Mouse (Mus musculus) brain, embryonic 18.5 days (tissue): Measurements from ENCODE around the gene Gm45716.

Experiments used
- DNase-seq: peaks from one replicate; pipeline ENCODE4 v3.0.0-alpha.2; 2012; ENCODE audit warnings: low read depth, low spot score

Gm45716 gene

GRCm38 (mm10) chr11:90283159-90283558, 95.7 kb downstream of the Gm45716 start:
- no peak for DNase-seq

GRCm38 (mm10) chr11:90283601-90284000, 96.1 kb downstream of the Gm45716 start:
- no peak for DNase-seq

- no peak for DNase-seq
These were observed 96.6 kb downstream of the Gm45716 start for GRCm38 (mm10) chr11:90284079-90284478.

GRCm38 (mm10) chr11:90284623-90285022, 97.1 kb downstream of the Gm45716 start:
- DNase-seq, result no peak

GRCm38 (mm10) chr11:90286550-90287154, 99.2 kb downstream of the Gm45716 start:
- no peak for DNase-seq

GRCm38 (mm10) chr11:90291156-90291555, 103.7 kb downstream of the Gm45716 start:
- no peak for DNase-seq

GRCm38 (mm10) chr11:90292766-90293165, 105.3 kb downstream of the Gm45716 start:
- DNase-seq, result no peak

- DNase-seq, result no peak
These were observed 107.1 kb downstream of the Gm45716 start for GRCm38 (mm10) chr11:90294622-90295021.
